Mouse (Mus musculus) limb, embryonic 14.5 days (tissue): ENCODE data around the gene Rph3al. TPM values are rescaled to one million over a fixed set of nuclear protein-coding genes. Genes with fewer than 3 reads are reported as not detected.

Experiments
- ATAC-seq: fragments of 200-750 bp; cut with Nextera tagmentation; 2 replicates; pipeline ENCODE4 v1.8.0; 2017; ENCODE audit warnings: low read depth, moderate number of reproducible peaks, moderate TSS enrichment; ENCODE audit not compliant: low FRiP score
- DNase-seq: peaks from one replicate; pipeline ENCODE4 v3.0.0-alpha.2; 2015; ENCODE audit warnings: low spot score
- H3K27ac ChIP-seq: fragments of 300-500 bp; sonication (generic); replicated peaks from 2 replicates; pipeline ENCODE4 v1.5.1; 2014; ENCODE audit warnings: low read depth, mild to moderate bottlenecking, low read length, moderate library complexity, mixed read lengths
- H3K27me3 ChIP-seq: fragments of 300-500 bp; sonication (generic); 2 replicates; pipeline ENCODE4 v1.6.1; 2014; ENCODE audit warnings: low read length, mixed read lengths; ENCODE audit not compliant: control insufficient read depth, insufficient read depth
- H3K36me3 ChIP-seq: fragments of 300-500 bp; sonication (generic); 2 replicates; pipeline ENCODE4 v1.6.1; 2014; ENCODE audit warnings: mild to moderate bottlenecking, low read length, moderate library complexity, mixed read lengths; ENCODE audit not compliant: control insufficient read depth, insufficient read depth
- H3K4me1 ChIP-seq: fragments of 300-500 bp; sonication (generic); 2 replicates; pipeline ENCODE4 v1.6.1; 2014; ENCODE audit warnings: antibody characterized with exemption, low read length, mixed read lengths; ENCODE audit not compliant: control insufficient read depth, insufficient read depth
- H3K4me2 ChIP-seq: fragments of 300-500 bp; sonication (generic); replicated peaks from 2 replicates; pipeline ENCODE4 v1.6.1; 2014; ENCODE audit warnings: low read depth, mild to moderate bottlenecking, low read length, moderate library complexity; ENCODE audit not compliant: severe bottlenecking
- H3K4me3 ChIP-seq: fragments of 300-500 bp; sonication (generic); replicated peaks from 2 replicates; pipeline ENCODE4 v1.5.1; 2014; ENCODE audit warnings: low read length
- H3K9ac ChIP-seq: fragments of 300-500 bp; sonication (generic); 2 replicates; pipeline ENCODE4 v1.6.1; 2014; ENCODE audit warnings: mild to moderate bottlenecking, low read depth, low read length, moderate library complexity; ENCODE audit not compliant: severe bottlenecking
- H3K9me3 ChIP-seq: fragments of 300-500 bp; sonication (generic); 2 replicates; pipeline ENCODE4 v1.6.1; 2016; ENCODE audit warnings: low read length; ENCODE audit not compliant: control insufficient read depth
- POLR2A ChIP-seq: fragments of 200-500 bp; IDR thresholded peaks from 2 replicates; pipeline ENCODE4 v1.8.0; 2012; ENCODE audit warnings: inconsistent platforms, mild to moderate bottlenecking, moderate library complexity, borderline replicate concordance; ENCODE audit not compliant: insufficient read depth, insufficient read length; ENCODE audit errors: extremely low read depth
- WGBS: fragments of 180-500 bp; shearing (Covaris S2); extraction: QIAGEN DNeasy Blood & Tissue Kit; methylation state at CpG from one replicate; pipeline ENCODE4 v1.1.7; 2014; 5-methylcytosine and 5-hydroxymethylcytosine counted together
- polyA plus RNA-seq, 2 experiments: library from polyadenylated mRNA; depleted of rRNA in 1 of 2; stranded (reverse) in 1 of 2; unstranded in 1 of 2; fragments of >200 nt; fragmentation: Nextera tagmentation in 1 of 2; extraction: Ambion mirVana in 1 of 2; gene quantifications; 2 replicates each; pipeline versions ENCODE4 v1.2.1 to v1.2.3; 2012 to 2014

The Rph3al gene
- polyA plus RNA-seq, 2 experiments, result 2.2 to 2.4 TPM

GRCm38 (mm10) chr11:75836240-75836610 is 102.0 kb downstream of the Rph3al start:
- H3K36me3 ChIP-seq, result no peaks in the 10 kb centered on the region
- no peak overlapping the region for H3K9ac ChIP-seq
- no peaks in the 10 kb centered on the region for H3K4me1 ChIP-seq
- ATAC-seq (no peak), DNase-seq (no peak)
- H3K4me3 ChIP-seq, result no peak overlapping the region
- no peaks in the 10 kb centered on the region for H3K27me3 ChIP-seq
- no peak overlapping the region for H3K27ac ChIP-seq
- no peaks in the 10 kb centered on the region for H3K9me3 ChIP-seq
- 61% methylated on average over 11 of the region's 11 CpGs for whole genome bisulfite sequencing
- no peak overlapping the region for H3K4me2 ChIP-seq
- TF ChIP-seq POLR2A, result no peak

GRCm38 (mm10) chr11:75835587-75836239 is 102.5 kb downstream of the Rph3al start:
- Histone ChIP-seq H3K27me3 (no peaks in the 10 kb centered on the region), H3K27ac (no peak overlapping the region), H3K4me2 (no peak overlapping the region), H3K9me3 (no peaks in the 10 kb centered on the region), H3K9ac (no peak overlapping the region), H3K36me3 (no peaks in the 10 kb centered on the region), H3K4me1 (no peaks in the 10 kb centered on the region), H3K4me3 (no peak overlapping the region)
- WGBS, result 81% methylated on average over 11 of the region's 11 CpGs
- ATAC-seq (no peak), DNase-seq (no peak)
- no peak for TF ChIP-seq POLR2A

GRCm38 (mm10) chr11:75833081-75833480 is 105.1 kb downstream of the Rph3al start:
- Histone ChIP-seq H3K4me2 (no peak overlapping the region), H3K27ac (no peak overlapping the region), H3K4me1 (no peaks in the 10 kb centered on the region), H3K36me3 (no peaks in the 10 kb centered on the region), H3K9ac (no peak overlapping the region), H3K4me3 (no peak overlapping the region), H3K9me3 (no peaks in the 10 kb centered on the region), H3K27me3 (no peaks in the 10 kb centered on the region)
- no peak for TF ChIP-seq POLR2A
- ATAC-seq, result no peak
- no peak for DNase-seq
- WGBS, result 81% methylated on average over 6 of the region's 6 CpGs

- H3K27me3 ChIP-seq, result no peaks in the 10 kb centered on the region
- DNase-seq (no peak), ATAC-seq (no peak)
- H3K36me3 ChIP-seq, result no peaks in the 10 kb centered on the region
- H3K4me3 ChIP-seq, result no peak overlapping the region
- H3K4me1 ChIP-seq, result no peaks in the 10 kb centered on the region
- no peak overlapping the region for H3K27ac ChIP-seq
- no peak overlapping the region for H3K4me2 ChIP-seq
- H3K9ac ChIP-seq, result no peak overlapping the region
- H3K9me3 ChIP-seq, result no peaks in the 10 kb centered on the region
- 84% methylated on average over 3 of the region's 3 CpGs for WGBS
- TF ChIP-seq POLR2A, result no peak
Measured at GRCm38 (mm10) chr11:75830386-75830785, 107.8 kb downstream of the Rph3al start.

- Histone ChIP-seq H3K27ac (no peak overlapping the region), H3K9me3 (no peaks in the 10 kb centered on the region), H3K36me3 (no peaks in the 10 kb centered on the region), H3K4me3 (no peak overlapping the region), H3K9ac (no peak overlapping the region), H3K4me1 (no peaks in the 10 kb centered on the region), H3K27me3 (no peaks in the 10 kb centered on the region), H3K4me2 (no peak overlapping the region)
- WGBS, result 78% methylated on average over 8 of the region's 8 CpGs
- DNase-seq (no peak), ATAC-seq (no peak)
- no peak for TF ChIP-seq POLR2A
Measured at GRCm38 (mm10) chr11:75827414-75827813, 110.8 kb downstream of the Rph3al start.
